In genomic region chr10:26638056-26638455, GRCm38 (mm10) we compare ENCODE assay signal across 16 mouse cellular contexts.
"Had no signal": no experiment of that assay in that cellular context is flagged by ENCODE, and none has a peak within 500 bp of the region (broad histone marks: within the 10 kb centered on the region; RNA-seq: fewer than 3 reads in every experiment).

No protein-coding gene starts in this region.

- H3K27ac ChIP-seq: layer of hippocampus, adult 2 months; limb, embryonic 12.5 days; liver, embryonic 13.5 days; lung, embryonic 15.5 days; macrophage; midbrain, embryonic 15.5 days; neural tube, embryonic 12.5 days had no signal

- H3K36me3 ChIP-seq: limb, embryonic 12.5 days; liver, embryonic 13.5 days; lung, embryonic 15.5 days; midbrain, embryonic 15.5 days; neural tube, embryonic 12.5 days had no signal

- H3K27me3 ChIP-seq: limb, embryonic 12.5 days; liver, embryonic 13.5 days; lung, embryonic 15.5 days; megakaryocyte, embryonic 14.5 days; midbrain, embryonic 15.5 days; neural tube, embryonic 12.5 days had no signal

- H3K4me2 ChIP-seq: limb, embryonic 12.5 days; liver, embryonic 13.5 days; lung, embryonic 15.5 days; midbrain, embryonic 11.5 days; midbrain, embryonic 15.5 days; neural tube, embryonic 12.5 days had no signal

- H3K4me3 ChIP-seq: layer of hippocampus, adult 2 months; limb, embryonic 12.5 days; liver, embryonic 13.5 days; lung, embryonic 15.5 days; megakaryocyte, embryonic 14.5 days; midbrain, embryonic 15.5 days; neural tube, embryonic 12.5 days had no signal

- DNase-seq: kidney, postnatal 10 days; kidney, postnatal 4 days; liver; liver, embryonic 13.5 days; liver, postnatal 0 days; lung, postnatal 14 days; retina, postnatal 1 day; thymus, postnatal 14 days had no signal

- H3K9ac ChIP-seq: limb, embryonic 12.5 days; liver, embryonic 13.5 days; liver, postnatal 0 days; lung, embryonic 15.5 days; midbrain, embryonic 15.5 days; neural tube, embryonic 12.5 days had no signal

- ATAC-seq: liver, postnatal 0 days had no signal

- H3K4me1 ChIP-seq: limb, embryonic 12.5 days; liver, embryonic 13.5 days; lung, embryonic 15.5 days; megakaryocyte, embryonic 14.5 days; neural tube, embryonic 12.5 days had no signal

- H3K9me3 ChIP-seq: limb, embryonic 12.5 days; liver, embryonic 13.5 days; lung, embryonic 15.5 days; megakaryocyte, embryonic 14.5 days; midbrain, embryonic 15.5 days; neural tube, embryonic 12.5 days had no signal
